Mouse (Mus musculus) liver, embryonic 14.5 days (tissue): ENCODE results near the gene Itpr1.

Experiments
- CTCF ChIP-seq: IDR thresholded peaks from 2 replicates; pipeline ENCODE4 v1.5.1; 2016; ENCODE audit warnings: antibody characterized with exemption, low read depth, control low read depth
- EP300 ChIP-seq: IDR thresholded peaks from 2 replicates; pipeline ENCODE4 v1.6.1; 2016; ENCODE audit warnings: antibody characterized with exemption, low read depth

- TF ChIP-seq CTCF (no peak), EP300 (no peak)
These were observed 13.3 kb downstream of the Itpr1 start for GRCm38 (mm10) chr6:108226230-108226629.
